13 mouse cellular contexts compared by ENCODE assay signal in the genomic region with DNA sequence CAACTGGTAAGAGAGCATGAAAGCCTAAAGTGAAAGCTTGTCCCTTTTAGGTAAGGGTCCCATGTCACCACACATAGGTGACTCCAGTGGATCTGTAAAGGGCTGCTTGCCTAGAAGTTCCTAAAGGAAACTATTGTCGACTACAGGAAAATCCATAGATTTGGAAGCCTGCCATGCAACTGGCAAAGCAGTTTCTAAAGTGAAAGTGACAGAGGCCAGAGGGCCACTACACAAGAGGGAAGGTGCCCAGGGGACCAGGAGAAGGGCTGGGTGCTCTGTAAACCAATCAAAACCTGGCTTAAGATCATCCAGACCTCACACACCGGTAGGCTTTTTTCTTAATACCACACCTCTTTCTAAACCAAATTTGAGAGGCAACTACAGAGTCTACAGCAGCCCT. TPM values are rescaled to one million over a fixed set of nuclear protein-coding genes. Genes with fewer than 3 reads are reported as not detected.
DNase-seq lines count a peak whose midpoint lies in the region; ATAC-seq and TF ChIP-seq lines count a peak whose summit lies in the region.
"Had no signal": no experiment of that assay in that cellular context is flagged by ENCODE, and none has a peak within 500 bp of the region (broad histone marks: within the 10 kb centered on the region; RNA-seq: fewer than 3 reads in every experiment).

No protein-coding gene starts in this region.

- ATAC-seq in embryonic facial prominence, embryonic 12.5 days (ENCODE audit: insufficient number of reproducible peaks, insufficient read depth, low FRiP score, low TSS enrichment): no peak
- ATAC-seq in liver, embryonic 11.5 days (replicated peaks; ENCODE audit: low FRiP score): no peak
- 0 out of 2 replicates have a peak, but pooled peaks have one; percentile 32 for ATAC-seq in lung, postnatal 0 days
- ATAC-seq in hindbrain, embryonic 12.5 days (ENCODE audit: low FRiP score): no peak

- H3K9me3 ChIP-seq in embryonic facial prominence, embryonic 12.5 days: no peaks in the 10 kb centered on the region
- no peaks in the 10 kb centered on the region for H3K9me3 ChIP-seq in embryonic facial prominence, embryonic 10.5 days
- H3K9me3 ChIP-seq in liver, embryonic 11.5 days (ENCODE audit: control insufficient read depth, low read length): no peaks in the 10 kb centered on the region
- no peaks in the 10 kb centered on the region for H3K9me3 ChIP-seq in lung, postnatal 0 days (ENCODE audit: low read length)
- H3K9me3 ChIP-seq in hindbrain, embryonic 12.5 days (replicated peaks): no peaks in the 10 kb centered on the region

- 0 out of 2 replicates have a peak, but pooled peaks cover 3% of the 10 kb centered on the region for H3K36me3 ChIP-seq in embryonic facial prominence, embryonic 12.5 days
- H3K36me3 ChIP-seq in embryonic facial prominence, embryonic 10.5 days (replicated peaks): peaks cover 18% of the 10 kb centered on the region
- no peaks in the 10 kb centered on the region for H3K36me3 ChIP-seq in liver, adult 2 months (ENCODE audit: control insufficient read depth, insufficient read depth, low read length)
- no peaks in the 10 kb centered on the region for H3K36me3 ChIP-seq in liver, embryonic 11.5 days (ENCODE audit: control insufficient read depth, insufficient read depth, low read length)
- H3K36me3 ChIP-seq in lung, postnatal 0 days (ENCODE audit: insufficient read depth, low read length): no peaks in the 10 kb centered on the region
- no peaks in the 10 kb centered on the region for H3K36me3 ChIP-seq in hindbrain, embryonic 12.5 days

- no peak for DNase-seq in embryonic facial prominence, embryonic 10.5 days (ENCODE audit: low spot score)
- DNase-seq in liver, adult 2 months (ENCODE audit: extremely low read depth, low read depth, low spot score): peak; percentile 16
- no peak for DNase-seq in liver, embryonic 11.5 days (ENCODE audit: low spot score)
- DNase-seq in Muller cell, postnatal 12 days (ENCODE audit: inconsistent ontology term): peak; percentile 16
- DNase-seq in lung, postnatal 0 days (ENCODE audit: low spot score): peak; percentile 57
- no peak for DNase-seq in cerebellum, adult 8-10 months
- DNase-seq: B cell, adult 2 months; cerebellum, postnatal 36 days; kidney, adult 2 months; thymus, postnatal 4 days had no signal

- H3K79me2 ChIP-seq in liver, adult 2 months (ENCODE audit: control insufficient read depth, insufficient read depth, low read length): no peaks in the 10 kb centered on the region

- TF ChIP-seq EP300 in lung, postnatal 0 days (IDR thresholded peaks at IDR 0.05): no peak

- H3K9ac ChIP-seq in embryonic facial prominence, embryonic 12.5 days: no peak overlapping the region
- no peak overlapping the region for H3K9ac ChIP-seq in liver, adult 2 months (ENCODE audit: low read depth, low read length)
- H3K9ac ChIP-seq in liver, embryonic 11.5 days (ENCODE audit: low read depth, low read length): no peak overlapping the region
- H3K9ac ChIP-seq in lung, postnatal 0 days (replicated peaks; ENCODE audit: low read depth): no peak overlapping the region
- no peak overlapping the region for H3K9ac ChIP-seq in hindbrain, embryonic 12.5 days
- H3K9ac ChIP-seq: liver, embryonic 14.5 days had no signal

- no peak overlapping the region for H3K4me3 ChIP-seq in embryonic facial prominence, embryonic 12.5 days
- H3K4me3 ChIP-seq in embryonic facial prominence, embryonic 10.5 days: no peak overlapping the region
- H3K4me3 ChIP-seq in liver, adult 2 months (ENCODE audit: insufficient read depth, low read depth, low read length): no peak overlapping the region
- H3K4me3 ChIP-seq in liver, embryonic 11.5 days (ENCODE audit: low read depth, low read length): no peak overlapping the region
- H3K4me3 ChIP-seq in lung, postnatal 0 days (ENCODE audit: low read depth, low read length): no peak overlapping the region
- no peak overlapping the region for H3K4me3 ChIP-seq in hindbrain, embryonic 12.5 days

- no peaks in the 10 kb centered on the region for H3K27me3 ChIP-seq in embryonic facial prominence, embryonic 12.5 days
- H3K27me3 ChIP-seq in embryonic facial prominence, embryonic 10.5 days (replicated peaks; ENCODE audit: low read depth, poor library complexity, severe bottlenecking): no peaks in the 10 kb centered on the region
- no peaks in the 10 kb centered on the region for H3K27me3 ChIP-seq in liver, adult 2 months (ENCODE audit: control insufficient read depth, insufficient read depth, low read length)
- H3K27me3 ChIP-seq in liver, embryonic 11.5 days (replicated peaks; ENCODE audit: control insufficient read depth, insufficient read depth, low read length): no peaks in the 10 kb centered on the region
- H3K27me3 ChIP-seq in lung, postnatal 0 days (replicated peaks; ENCODE audit: insufficient read depth, low read length): no peaks in the 10 kb centered on the region
- no peaks in the 10 kb centered on the region for H3K27me3 ChIP-seq in hindbrain, embryonic 12.5 days

- WGBS in embryonic facial prominence, embryonic 12.5 days: 21% methylated on average over 2 of the region's 2 CpGs
- 45% methylated on average over 2 of the region's 2 CpGs for whole genome bisulfite sequencing in embryonic facial prominence, embryonic 10.5 days
- WGBS in liver, adult 2 months: 6% methylated on average over 2 of the region's 2 CpGs
- 75% methylated on average over 2 of the region's 2 CpGs for WGBS in liver, embryonic 11.5 days
- WGBS in lung, postnatal 0 days: 20% methylated on average over 2 of the region's 2 CpGs
- 48% methylated on average over 2 of the region's 2 CpGs for WGBS in hindbrain, embryonic 12.5 days

- H3K4me2 ChIP-seq in embryonic facial prominence, embryonic 12.5 days (replicated peaks): no peak overlapping the region
- H3K4me2 ChIP-seq in liver, embryonic 11.5 days: no peak overlapping the region
- H3K4me2 ChIP-seq in lung, postnatal 0 days (replicated peaks; ENCODE audit: low read depth, low read length): peak overlapping the region; percentile 17
- no peak overlapping the region for H3K4me2 ChIP-seq in hindbrain, embryonic 12.5 days (replicated peaks)

- peaks cover 42% of the 10 kb centered on the region for H3K4me1 ChIP-seq in embryonic facial prominence, embryonic 12.5 days
- H3K4me1 ChIP-seq in embryonic facial prominence, embryonic 10.5 days: peaks cover 55% of the 10 kb centered on the region
- H3K4me1 ChIP-seq in liver, adult 2 months (ENCODE audit: control insufficient read depth, insufficient read depth, low read length): no peaks in the 10 kb centered on the region
- H3K4me1 ChIP-seq in liver, embryonic 11.5 days (replicated peaks; ENCODE audit: control insufficient read depth, insufficient read depth, low read length): peaks cover 10% of the 10 kb centered on the region
- H3K4me1 ChIP-seq in lung, postnatal 0 days (ENCODE audit: insufficient read depth, low read depth, low read length): peaks cover 9% of the 10 kb centered on the region; the same call in 1 of the 2 replicates
- peaks cover 35% of the 10 kb centered on the region for H3K4me1 ChIP-seq in hindbrain, embryonic 12.5 days

- TF ChIP-seq POLR2A in liver, adult 2 months (IDR thresholded peaks at IDR 0.05; ENCODE audit: extremely low read depth, insufficient read depth, low read length): no peak

- TF ChIP-seq CTCF in liver, adult 2 months (IDR thresholded peaks at IDR 0.05; ENCODE audit: low read depth, low read length): no peak
- TF ChIP-seq CTCF in lung, postnatal 0 days (IDR thresholded peaks at IDR 0.05): no peak

- H3K27ac ChIP-seq in embryonic facial prominence, embryonic 12.5 days: peak overlapping the region; percentile 46; the same call in 1 of the 2 replicates
- no peak overlapping the region for H3K27ac ChIP-seq in embryonic facial prominence, embryonic 10.5 days (replicated peaks)
- no peak overlapping the region for H3K27ac ChIP-seq in liver, adult 2 months (replicated peaks; ENCODE audit: insufficient read depth, low read depth, low read length)
- no peak overlapping the region for H3K27ac ChIP-seq in liver, embryonic 11.5 days (ENCODE audit: low read depth, low read length)
- H3K27ac ChIP-seq in lung, postnatal 0 days (ENCODE audit: low read length): 0 out of 2 replicates have a peak overlapping the region, but pooled peaks have one; percentile 20
- H3K27ac ChIP-seq in hindbrain, embryonic 12.5 days: no peak overlapping the region
- H3K27ac ChIP-seq: liver, embryonic 14.5 days had no signal

RNA-seq across cellular contexts. Expression of a gene that starts 12.7 kb away (rescaled TPM):
- 128 and 132 TPM in 2 replicates for polyA plus RNA-seq in embryonic facial prominence, embryonic 12.5 days (2016; fragmentation: Nextera tagmentation; extraction: Ambion mirVana)
- 174 and 198 TPM in 2 replicates for polyA plus RNA-seq in embryonic facial prominence, embryonic 10.5 days (2016; fragmentation: Nextera tagmentation; extraction: Ambion mirVana)
- 0.27 and 0.37 TPM in 2 replicates for total RNA-seq in liver, adult 2 months (2014; rRNA removed)
- polyA plus RNA-seq in liver, adult 2 months (2012; rRNA removed): 0.22 and 0.81 TPM in 2 replicates
- polyA plus RNA-seq in liver, embryonic 11.5 days (2014; fragmentation: Nextera tagmentation; extraction: Ambion mirVana): 75.1 and 77.1 TPM in 2 replicates
- 22.2 and 24.1 TPM in 2 replicates for polyA plus RNA-seq in lung, postnatal 0 days (2015; fragmentation: Nextera tagmentation; extraction: Ambion mirVana)
- 89.9 and 93.6 TPM in 2 replicates for polyA plus RNA-seq in hindbrain, embryonic 12.5 days (2016; fragmentation: Nextera tagmentation; extraction: Ambion mirVana)

Comparison
In these comparisons a context has a peak if more than half of its experiments do, and no peak if none do; other contexts are left out.
1. H3K27ac ChIP-seq: peak in embryonic facial prominence, embryonic 12.5 days (single experiment) and lung, postnatal 0 days (single experiment); none in embryonic facial prominence, embryonic 10.5 days (single experiment), liver, adult 2 months (single experiment), liver, embryonic 11.5 days (single experiment) and hindbrain, embryonic 12.5 days (single experiment).
2. DNase-seq: peak in liver, adult 2 months (single experiment), Muller cell, postnatal 12 days (single experiment) and lung, postnatal 0 days (single experiment); none in embryonic facial prominence, embryonic 10.5 days (single experiment), liver, embryonic 11.5 days (single experiment) and cerebellum, adult 8-10 months (single experiment).
3. RNA of a gene that starts 12.7 kb away (polyA plus RNA-seq): 174 to 198 TPM in embryonic facial prominence, embryonic 10.5 days, 128 to 132 TPM in embryonic facial prominence, embryonic 12.5 days, 89.9 to 93.6 TPM in hindbrain, embryonic 12.5 days, 75.1 to 77.1 TPM in liver, embryonic 11.5 days and 22.2 to 24.1 TPM in lung, postnatal 0 days; 0.22 to 0.81 TPM in liver, adult 2 months; every median in the first group is over 10 times any median in the second.